Mouse (Mus musculus): ENCODE data around the gene Gm9573. TPM values are rescaled to one million over a fixed set of nuclear protein-coding genes. Genes with fewer than 3 reads are reported as not detected.

The Gm9573 gene
- not detected in 2 replicates for polyA plus RNA-seq (2014; fragmentation: Nextera tagmentation; extraction: Ambion mirVana)

DNA sequence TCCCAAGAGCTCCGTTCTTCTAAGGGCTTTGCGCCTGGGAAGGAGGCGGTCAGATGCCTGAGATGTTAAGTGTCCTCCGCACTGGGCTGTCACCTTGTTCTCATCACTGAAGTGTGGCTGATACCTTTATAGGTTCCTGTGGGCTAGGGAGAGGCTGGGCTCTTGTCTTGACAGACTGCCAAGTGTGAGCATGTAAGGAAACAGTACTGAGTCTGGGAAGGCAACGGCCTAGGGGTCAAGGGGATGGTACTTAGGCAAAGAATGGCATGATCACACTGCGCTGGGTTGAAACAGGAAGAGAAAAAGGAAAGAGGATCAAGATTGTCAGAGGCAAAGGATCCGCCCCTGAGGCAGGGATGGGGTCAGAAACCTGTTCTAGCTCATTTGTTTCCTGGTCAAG, at the start of gene Gm9573:
TSS of gene Gm9573 (minus strand) at position 101 of the 400 bp plus-strand sequence.
- Histone ChIP-seq H3K4me1 (ENCODE audit: insufficient read depth) (peaks cover 3% of the 10 kb centered on the region; the same call in 1 of the 2 replicates), H3K9ac (no peak within 1 kb of the TSS), H3K27ac (ENCODE audit: low read depth) (no peak within 1 kb of the TSS), H3K4me3 (ENCODE audit: low read depth, low read length) (no peak within 1 kb of the TSS), H3K4me2 (no peak within 1 kb of the TSS), H3K27me3 (ENCODE audit: insufficient read depth, low read length) (no peaks in the 10 kb centered on the region), H3K9me3 (ENCODE audit: low read depth, low read length) (no peaks in the 10 kb centered on the region), H3K36me3 (ENCODE audit: insufficient read depth) (no peaks in the 10 kb centered on the region)
- DNase-seq (no peak), ATAC-seq (ENCODE audit: insufficient read depth) (no peak)
- WGBS: 73% methylated on average over 7 of the region's 7 CpGs
- no peak for TF ChIP-seq CTCF (IDR thresholded peaks at IDR 0.05; ENCODE audit: low read depth)

GRCm38 (mm10) chr17:35673416-35674035, 47.1 kb upstream of the Gm9573 start, which contains the start of gene Gtf2h4:
Gtf2h4 (minus strand) TSS chr17:35673739.
- no peaks in the 10 kb centered on the region for H3K27me3 ChIP-seq (ENCODE audit: insufficient read depth, low read length)
- peak within 1 kb of the TSS; percentile 72 for H3K9ac ChIP-seq
- peaks cover 16% of the 10 kb centered on the region for H3K36me3 ChIP-seq (ENCODE audit: insufficient read depth)
- WGBS: 1% methylated on average over 23 of the region's 23 CpGs
- ATAC-seq (ENCODE audit: insufficient read depth): peak; percentile 98
- peak within 1 kb of the TSS; percentile 57 for H3K4me3 ChIP-seq (ENCODE audit: low read depth, low read length)
- H3K27ac ChIP-seq (ENCODE audit: low read depth): no peak within 1 kb of the TSS
- H3K4me1 ChIP-seq (ENCODE audit: insufficient read depth): no peaks in the 10 kb centered on the region
- H3K9me3 ChIP-seq (ENCODE audit: low read depth, low read length): no peaks in the 10 kb centered on the region
- TF ChIP-seq CTCF (IDR thresholded peaks at IDR 0.05; ENCODE audit: low read depth): 0 out of 2 replicates have a peak, but pooled peaks have one; percentile 6
- peak; percentile 98 for DNase-seq
- H3K4me2 ChIP-seq: peak within 1 kb of the TSS; percentile 68

GRCm38 (mm10) chr17:35672527-35672926, 46.1 kb upstream of the Gm9573 start:
- H3K9ac ChIP-seq: no peak overlapping the region
- peak overlapping the region; percentile 68 for H3K4me2 ChIP-seq
- H3K9me3 ChIP-seq (ENCODE audit: low read depth, low read length): no peaks in the 10 kb centered on the region
- H3K27me3 ChIP-seq (ENCODE audit: insufficient read depth, low read length): no peaks in the 10 kb centered on the region
- H3K4me1 ChIP-seq (ENCODE audit: insufficient read depth): no peaks in the 10 kb centered on the region
- DNase-seq (no peak), ATAC-seq (ENCODE audit: insufficient read depth) (no peak)
- H3K36me3 ChIP-seq (ENCODE audit: insufficient read depth): peaks cover 16% of the 10 kb centered on the region
- WGBS: 88% methylated on average over 6 of the region's 6 CpGs
- no peak for TF ChIP-seq CTCF (IDR thresholded peaks at IDR 0.05; ENCODE audit: low read depth)
- no peak overlapping the region for H3K27ac ChIP-seq (ENCODE audit: low read depth)
- H3K4me3 ChIP-seq (ENCODE audit: low read depth, low read length): peak overlapping the region; percentile 57; the same call in 1 of the 2 replicates

DNA sequence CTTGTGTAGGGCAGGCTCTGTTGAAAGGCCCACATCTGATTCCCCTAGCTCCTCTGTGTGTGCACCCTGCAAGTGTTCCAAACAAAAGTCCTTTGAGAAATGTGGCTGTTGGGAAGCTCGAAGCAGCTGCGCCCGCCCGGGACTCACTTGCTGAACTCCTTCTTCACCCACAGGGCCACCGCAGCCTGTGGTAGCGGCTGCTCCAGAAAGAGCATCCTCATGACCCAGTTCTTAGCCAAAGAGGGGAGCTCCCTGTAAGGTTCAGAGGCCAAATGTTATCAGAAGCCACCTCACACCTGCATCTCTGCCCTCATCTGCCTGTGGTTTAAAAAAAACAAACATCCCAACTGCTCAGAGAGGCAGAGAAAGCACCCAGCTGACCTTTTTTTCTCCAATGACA, 45.4 kb upstream of the Gm9573 start:
- Histone ChIP-seq H3K4me1 (ENCODE audit: insufficient read depth) (0 out of 2 replicates have a peak, but pooled peaks cover 2% of the 10 kb centered on the region), H3K27me3 (ENCODE audit: insufficient read depth, low read length) (no peaks in the 10 kb centered on the region), H3K4me3 (ENCODE audit: low read depth, low read length) (no peak overlapping the region), H3K36me3 (ENCODE audit: insufficient read depth) (peaks cover 16% of the 10 kb centered on the region), H3K27ac (ENCODE audit: low read depth) (no peak overlapping the region), H3K9ac (no peak overlapping the region), H3K9me3 (ENCODE audit: low read depth, low read length) (no peaks in the 10 kb centered on the region), H3K4me2 (no peak overlapping the region)
- WGBS: 59% methylated on average over 6 of the region's 6 CpGs
- TF ChIP-seq CTCF (IDR thresholded peaks at IDR 0.05; ENCODE audit: low read depth): no peak
- DNase-seq (no peak), ATAC-seq (ENCODE audit: insufficient read depth) (no peak)

DNA sequence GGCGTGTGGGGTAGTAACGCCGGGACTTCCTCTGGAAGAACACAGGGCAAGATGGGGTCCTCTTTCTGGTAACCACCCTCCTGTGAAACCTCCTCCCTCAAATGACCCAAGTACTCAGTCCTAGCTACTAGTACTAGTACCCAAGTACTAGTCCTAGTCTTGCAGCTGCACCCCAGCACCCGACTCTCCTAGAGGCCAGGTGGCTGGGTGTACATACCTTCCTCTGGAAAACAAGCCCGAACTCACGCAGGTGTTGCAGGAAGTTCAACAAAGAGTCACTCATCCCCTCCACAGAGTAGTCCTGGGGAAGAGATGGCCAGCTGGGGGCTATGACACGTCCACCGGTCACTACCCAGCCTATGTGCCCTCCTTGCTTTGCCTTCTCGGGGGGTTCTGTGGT, 43.3 kb upstream of the Gm9573 start:
- DNase-seq (no peak), ATAC-seq (ENCODE audit: insufficient read depth) (no peak)
- TF ChIP-seq CTCF (IDR thresholded peaks at IDR 0.05; ENCODE audit: low read depth): no peak
- H3K27me3 ChIP-seq (ENCODE audit: insufficient read depth, low read length): no peaks in the 10 kb centered on the region
- 88% methylated on average over 9 of the region's 9 CpGs for WGBS
- H3K9ac ChIP-seq: no peak overlapping the region
- H3K27ac ChIP-seq (ENCODE audit: low read depth): no peak overlapping the region
- no peak overlapping the region for H3K4me3 ChIP-seq (ENCODE audit: low read depth, low read length)
- no peaks in the 10 kb centered on the region for H3K9me3 ChIP-seq (ENCODE audit: low read depth, low read length)
- no peak overlapping the region for H3K4me2 ChIP-seq
- H3K4me1 ChIP-seq (ENCODE audit: insufficient read depth): 0 out of 2 replicates have a peak, but pooled peaks cover 4% of the 10 kb centered on the region
- peaks cover 17% of the 10 kb centered on the region for H3K36me3 ChIP-seq (ENCODE audit: insufficient read depth)

DNA sequence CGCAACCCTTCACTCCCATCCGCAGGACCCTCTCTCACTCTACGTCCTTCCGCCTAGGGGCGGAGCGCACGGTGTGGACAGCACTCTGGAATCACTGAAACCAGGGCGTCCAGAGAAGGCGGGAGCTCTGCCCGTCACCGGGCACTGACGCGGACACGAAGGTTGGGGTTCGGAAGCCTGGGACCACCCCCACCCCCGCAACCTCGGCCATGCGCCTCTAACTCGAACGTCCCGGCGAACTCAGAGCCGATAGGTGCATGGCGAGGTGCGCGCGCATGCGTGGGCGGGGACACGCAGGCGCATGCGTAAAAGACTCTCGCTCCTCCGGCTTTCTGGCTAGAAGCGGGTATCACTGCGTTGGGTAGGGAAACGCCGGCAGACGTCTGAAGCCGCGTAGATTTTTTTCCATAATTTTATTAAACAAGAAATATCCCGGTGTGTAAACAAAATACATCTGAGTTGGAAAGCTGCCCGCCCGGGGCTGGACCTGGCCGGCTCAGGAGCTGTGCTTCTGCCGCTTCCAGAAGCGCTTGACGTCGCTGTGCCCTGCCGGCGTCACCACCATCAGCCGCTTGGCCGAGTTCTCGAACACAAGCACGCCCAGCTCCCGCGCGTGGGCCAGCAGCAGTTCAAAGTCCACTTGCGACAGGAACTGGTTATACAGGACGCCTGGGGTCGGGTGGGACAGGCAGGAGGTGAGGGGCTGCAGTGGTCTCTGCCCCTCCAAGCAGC, 41.1 kb upstream of the Gm9573 start, which contains the start of gene Vars2:
TSS of gene Vars2 (minus strand) at position 259 of the 732 bp plus-strand sequence.
- Histone ChIP-seq H3K36me3 (ENCODE audit: insufficient read depth) (peaks cover 35% of the 10 kb centered on the region), H3K4me1 (ENCODE audit: insufficient read depth) (0 out of 2 replicates have a peak, but pooled peaks cover 4% of the 10 kb centered on the region), H3K4me3 (ENCODE audit: low read depth, low read length) (peak within 1 kb of the TSS; percentile 63), H3K9me3 (ENCODE audit: low read depth, low read length) (no peaks in the 10 kb centered on the region), H3K9ac (peak within 1 kb of the TSS; percentile 84), H3K27ac (ENCODE audit: low read depth) (peak within 1 kb of the TSS; percentile 87), H3K27me3 (ENCODE audit: insufficient read depth, low read length) (no peaks in the 10 kb centered on the region), H3K4me2 (peak within 1 kb of the TSS; percentile 95)
- ATAC-seq (ENCODE audit: insufficient read depth) (peak; percentile 87), DNase-seq (peak; percentile 98)
- under 1% methylated on average over 61 of the region's 61 CpGs for WGBS
- TF ChIP-seq CTCF (IDR thresholded peaks at IDR 0.05; ENCODE audit: low read depth): no peak

- Histone ChIP-seq H3K36me3 (ENCODE audit: insufficient read depth) (peaks cover 35% of the 10 kb centered on the region), H3K9ac (peak overlapping the region; percentile 84), H3K27me3 (ENCODE audit: insufficient read depth, low read length) (no peaks in the 10 kb centered on the region), H3K4me1 (ENCODE audit: insufficient read depth) (0 out of 2 replicates have a peak, but pooled peaks cover 4% of the 10 kb centered on the region), H3K4me3 (ENCODE audit: low read depth, low read length) (peak overlapping the region; percentile 63), H3K9me3 (ENCODE audit: low read depth, low read length) (no peaks in the 10 kb centered on the region), H3K27ac (ENCODE audit: low read depth) (peak overlapping the region; percentile 87), H3K4me2 (peak overlapping the region; percentile 95)
- DNase-seq (peak; percentile 65), ATAC-seq (ENCODE audit: insufficient read depth) (peak; percentile 61)
- 2% methylated on average over 13 of the region's 13 CpGs for WGBS
- TF ChIP-seq CTCF (IDR thresholded peaks at IDR 0.05; ENCODE audit: low read depth): peak; percentile 19; the same call in 1 of the 2 replicates
These were observed 40.4 kb upstream of the Gm9573 start for GRCm38 (mm10) chr17:35666851-35667256.
